Mouse (Mus musculus): ENCODE results near the gene Tfap2c.

Tfap2c gene

GRCm38 (mm10) chr2:172551081-172551720 is 1.8 kb downstream of the Tfap2c start:
- no peak for DNase-seq (ENCODE audit: low spot score in 2 of 2)

GRCm38 (mm10) chr2:172551872-172552271 is 2.5 kb downstream of the Tfap2c start:
- DNase-seq (ENCODE audit: low spot score in 2 of 2), result no peak

DNA sequence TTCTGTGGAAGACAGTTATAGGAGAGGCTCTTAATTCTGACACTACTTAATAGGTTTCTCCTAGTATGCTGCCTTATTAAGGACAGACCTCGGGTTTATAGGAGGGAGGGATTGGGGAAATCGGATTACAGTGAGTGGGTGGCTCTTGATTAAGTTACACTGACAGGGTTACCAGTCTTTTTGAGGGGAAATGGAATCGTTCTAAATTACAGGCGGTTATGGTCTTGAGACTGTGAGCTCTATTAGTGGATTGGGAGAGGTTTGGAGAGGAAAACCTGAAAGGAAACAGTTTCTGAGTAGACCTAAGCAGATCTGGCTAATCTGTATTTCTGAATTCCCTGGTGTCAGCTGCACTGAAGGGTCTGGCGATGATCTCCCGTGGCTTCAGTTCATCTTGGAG is 3.3 kb downstream of the Tfap2c start:
- DNase-seq (ENCODE audit: low spot score in 2 of 2), result no peak

DNA sequence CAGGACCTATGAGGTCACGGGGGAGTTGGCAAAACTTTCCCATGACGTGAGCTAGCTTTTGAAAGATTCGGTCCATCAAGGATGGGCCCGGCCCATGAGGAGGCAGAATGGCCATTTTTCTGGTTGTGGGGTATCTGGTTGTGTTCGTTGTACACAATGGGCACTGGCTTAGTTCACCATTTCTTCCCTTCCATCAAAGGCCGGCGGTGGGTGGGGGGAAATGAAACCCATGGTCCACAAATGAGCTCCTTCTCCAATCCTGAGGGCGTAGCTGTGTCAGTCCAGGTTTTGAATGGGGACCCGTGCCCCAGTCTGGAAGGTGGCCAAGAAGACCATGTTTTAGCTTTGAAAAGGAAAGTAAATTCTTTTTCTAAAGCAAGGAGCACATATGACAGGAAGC is 4.8 kb downstream of the Tfap2c start:
- DNase-seq (ENCODE audit: low spot score in 2 of 2), result no peak

DNA sequence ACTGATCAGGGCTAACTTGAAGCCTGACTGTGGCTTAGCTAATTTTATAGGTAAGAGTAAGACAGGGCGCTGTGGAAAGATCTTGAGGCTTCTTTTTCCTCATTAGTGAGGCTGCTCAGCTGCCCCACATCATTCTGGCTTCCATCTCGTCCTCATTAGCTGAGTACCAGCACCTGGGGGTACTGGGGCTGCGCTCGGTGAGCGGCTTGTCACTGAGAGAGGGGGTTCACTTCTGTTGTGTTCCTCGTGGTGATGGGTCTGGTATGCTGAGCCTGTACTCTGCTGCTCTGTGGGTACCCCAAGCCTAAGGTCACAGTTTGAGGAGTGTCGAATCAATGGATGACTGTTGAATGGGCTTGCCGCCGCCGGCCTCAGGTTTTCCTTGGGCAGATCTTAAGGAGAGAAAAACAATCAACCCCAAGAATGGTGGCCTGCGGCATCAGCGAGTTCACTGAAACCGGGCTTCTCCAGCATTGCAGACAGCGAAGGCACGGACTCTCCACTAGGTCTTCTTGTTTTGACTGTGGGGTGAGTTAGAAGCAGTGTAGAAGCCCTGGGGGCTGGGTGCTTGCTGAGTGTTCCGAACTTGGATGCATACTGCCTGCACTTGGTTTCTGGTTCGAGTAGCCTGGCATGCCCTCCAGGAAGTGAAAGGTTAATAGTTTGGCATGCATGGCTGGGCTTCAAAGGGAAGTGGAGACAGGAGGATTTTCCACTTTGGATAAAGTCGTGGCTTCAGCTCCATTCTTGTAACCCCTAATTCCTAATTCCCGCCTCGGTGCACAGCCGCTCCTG is 9.5 kb downstream of the Tfap2c start:
- DNase-seq (ENCODE audit: low spot score in 2 of 2), result no peak

DNA sequence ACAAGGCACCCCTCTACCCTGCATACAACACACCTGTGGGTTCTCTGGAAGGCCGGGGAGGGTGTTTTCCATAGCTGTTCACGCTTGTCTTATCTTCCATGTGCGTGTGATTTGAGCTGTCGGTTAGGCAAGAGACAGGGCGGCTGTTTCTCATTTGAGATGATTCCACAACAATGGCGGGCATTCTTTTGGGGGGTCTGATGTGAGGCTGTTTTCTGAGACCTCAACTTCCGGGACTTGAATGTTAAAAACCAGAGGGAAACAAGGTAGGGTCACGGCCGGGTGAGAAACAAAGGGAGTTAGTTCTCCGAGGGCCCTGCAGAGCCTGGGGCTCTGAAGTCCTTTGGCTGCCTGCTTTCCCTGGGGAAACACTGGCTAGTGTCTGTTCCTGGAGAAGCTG is 11.6 kb downstream of the Tfap2c start:
- no peak for DNase-seq (ENCODE audit: low spot score in 2 of 2)

DNA sequence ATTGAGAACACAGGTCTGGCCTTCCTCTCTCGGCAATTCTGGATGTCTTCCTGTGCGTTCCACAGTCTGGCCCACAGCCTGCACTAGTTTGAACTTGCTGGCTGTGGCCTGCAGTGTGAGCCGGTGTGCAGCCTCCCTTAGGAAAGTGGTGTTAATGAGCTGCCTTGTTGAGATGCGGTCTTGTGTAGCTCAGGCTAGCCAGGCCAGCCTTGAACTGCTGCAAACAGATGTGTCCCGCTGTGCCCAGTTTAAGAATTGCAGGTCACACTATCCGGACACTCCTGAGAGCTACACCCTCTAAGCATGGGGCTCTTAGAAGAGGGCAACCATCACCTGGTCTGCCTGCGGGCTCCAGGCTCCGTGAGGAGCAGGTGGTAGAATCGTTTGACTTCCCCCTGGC is 18.4 kb downstream of the Tfap2c start:
- DNase-seq (ENCODE audit: low spot score in 2 of 2), result no peak

GRCm38 (mm10) chr2:172568466-172568865 is 19.1 kb downstream of the Tfap2c start:
- DNase-seq (ENCODE audit: low spot score in 2 of 2), result no peak

- DNase-seq (ENCODE audit: low spot score in 2 of 2), result no peak
Measured at GRCm38 (mm10) chr2:172577196-172577766, 27.9 kb downstream of the Tfap2c start.

DNA sequence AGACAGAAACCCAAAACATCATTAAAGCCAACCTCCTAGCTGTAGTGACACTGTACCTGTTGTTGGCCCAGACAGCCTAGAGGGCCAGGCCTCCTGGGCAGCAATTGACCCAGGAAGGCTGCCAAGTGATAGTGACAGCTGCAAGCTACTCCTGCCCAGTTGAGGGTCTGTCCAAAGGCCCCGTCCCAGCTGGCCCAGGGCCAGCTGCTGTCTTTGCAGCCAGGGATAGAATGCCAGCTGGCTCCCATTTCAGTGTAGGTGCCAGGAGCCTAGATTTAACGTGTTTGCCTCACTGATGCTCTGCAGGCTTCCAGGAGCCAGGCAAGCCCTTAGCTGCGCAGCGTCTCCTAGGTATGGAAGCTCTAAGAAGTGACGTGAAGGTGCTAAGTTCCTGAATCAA is 29.8 kb downstream of the Tfap2c start:
- peak; percentile 11 to 32 for DNase-seq (ENCODE audit: low spot score in 2 of 2)

DNA sequence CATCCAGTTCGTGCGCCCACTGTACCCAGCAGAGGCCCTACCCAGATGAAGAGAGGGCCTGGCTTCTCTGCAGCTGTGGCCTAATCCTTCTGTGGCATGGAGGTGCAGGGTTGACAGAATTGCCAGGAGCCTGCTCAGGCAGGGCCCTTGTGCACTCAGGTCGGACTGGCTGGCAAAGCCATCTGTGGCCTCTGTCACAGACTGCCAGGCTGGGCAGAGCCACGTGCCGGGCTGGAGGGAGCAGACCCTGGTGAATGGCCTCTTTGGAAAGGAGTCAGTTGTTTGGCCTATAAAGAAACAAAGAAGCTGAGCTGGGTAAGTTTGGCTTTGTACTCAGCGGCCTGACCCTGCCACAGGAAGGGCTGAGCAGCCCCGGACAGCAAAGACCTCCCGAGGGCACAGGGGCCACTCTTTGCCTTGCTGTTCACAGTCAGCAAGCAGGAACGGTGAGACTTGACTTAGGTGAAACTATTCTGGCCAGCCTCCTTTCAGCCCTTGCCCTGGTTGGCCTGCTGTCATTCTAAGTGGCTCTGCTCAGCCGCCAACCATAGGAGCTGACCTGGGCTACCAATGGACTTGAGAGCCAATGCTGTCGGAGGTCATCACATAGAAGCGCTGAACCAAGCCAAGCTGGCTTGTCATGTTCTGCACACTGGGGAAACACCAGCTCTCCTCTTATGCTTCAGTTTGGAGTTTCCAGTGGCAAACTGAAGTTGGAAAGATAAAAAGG is 31.3 kb downstream of the Tfap2c start:
- peak in 1 of 2 experiments; percentile 9 for DNase-seq (ENCODE audit: low spot score in 2 of 2)

GRCm38 (mm10) chr2:172583312-172583711 is 33.9 kb downstream of the Tfap2c start:
- DNase-seq (ENCODE audit: low spot score in 2 of 2), result no peak

- no peak for DNase-seq (ENCODE audit: low spot score in 2 of 2)
Measured at GRCm38 (mm10) chr2:172585329-172585728, 35.9 kb downstream of the Tfap2c start.

GRCm38 (mm10) chr2:172589048-172589447 is 39.7 kb downstream of the Tfap2c start:
- DNase-seq (ENCODE audit: low spot score in 2 of 2), result no peak

- DNase-seq (ENCODE audit: low spot score in 2 of 2), result no peak
Measured at GRCm38 (mm10) chr2:172590839-172591238, 41.4 kb downstream of the Tfap2c start.

DNA sequence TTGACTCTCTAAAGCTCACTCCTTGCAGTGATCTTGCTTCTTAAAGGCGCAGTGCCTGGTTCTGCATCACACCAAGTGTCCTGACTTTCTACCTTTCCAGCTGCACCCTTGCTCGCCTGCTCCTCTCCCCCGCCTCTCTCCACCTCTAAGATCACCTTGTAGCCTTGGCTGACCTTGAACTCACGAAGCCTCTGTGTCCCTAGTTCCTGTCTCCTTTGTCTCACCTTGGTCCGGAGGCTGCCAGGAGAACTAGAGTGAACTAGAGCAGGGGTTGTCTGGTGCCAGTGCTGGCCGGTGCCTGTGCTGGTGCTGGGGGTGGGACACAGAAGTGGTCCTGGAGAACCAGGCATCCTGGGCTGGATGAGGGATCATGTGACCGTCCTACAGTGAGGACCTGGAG is 44.9 kb downstream of the Tfap2c start:
- no peak for DNase-seq (ENCODE audit: low spot score in 2 of 2)

DNA sequence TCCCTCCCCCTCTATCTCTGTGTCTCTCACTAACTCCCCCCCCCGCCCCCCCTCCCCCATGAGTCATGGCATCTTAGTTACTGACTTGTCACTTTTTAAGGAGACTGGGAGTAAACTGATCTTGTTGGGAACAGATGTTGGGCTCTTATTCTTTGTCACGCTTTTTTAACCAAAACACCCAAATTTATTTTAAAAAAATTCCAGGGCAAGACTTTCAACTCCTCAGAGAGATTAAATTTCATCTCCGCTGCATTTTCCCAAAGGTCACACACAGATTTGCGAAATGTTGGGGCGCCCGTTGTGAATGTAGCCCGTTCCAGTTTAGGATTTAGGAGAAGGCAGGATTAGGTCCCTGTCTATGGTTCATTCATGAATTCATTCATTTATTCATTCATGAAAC is 47.7 kb downstream of the Tfap2c start:
- no peak for DNase-seq (ENCODE audit: low spot score in 2 of 2)

DNA sequence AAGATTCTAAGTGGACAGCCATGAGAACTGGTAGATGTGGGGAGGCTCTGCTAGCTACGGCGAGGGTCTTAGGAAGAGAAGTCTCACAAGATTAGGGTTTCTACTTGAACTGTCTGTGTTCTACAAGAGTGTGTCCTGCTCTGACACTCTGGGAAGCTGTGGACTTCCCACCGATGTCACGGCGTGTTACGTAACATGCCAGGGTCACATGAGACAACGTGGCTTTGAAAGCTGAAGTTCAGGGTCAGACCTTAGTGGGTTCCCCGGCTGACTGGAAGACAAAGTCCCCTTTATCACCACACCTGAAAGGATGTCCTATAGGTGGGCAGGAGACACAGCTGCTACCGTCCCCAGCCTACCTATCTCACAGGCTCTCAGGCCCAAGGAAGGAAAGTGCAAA is 48.5 kb downstream of the Tfap2c start:
- DNase-seq (ENCODE audit: low spot score in 2 of 2), result no peak

DNA sequence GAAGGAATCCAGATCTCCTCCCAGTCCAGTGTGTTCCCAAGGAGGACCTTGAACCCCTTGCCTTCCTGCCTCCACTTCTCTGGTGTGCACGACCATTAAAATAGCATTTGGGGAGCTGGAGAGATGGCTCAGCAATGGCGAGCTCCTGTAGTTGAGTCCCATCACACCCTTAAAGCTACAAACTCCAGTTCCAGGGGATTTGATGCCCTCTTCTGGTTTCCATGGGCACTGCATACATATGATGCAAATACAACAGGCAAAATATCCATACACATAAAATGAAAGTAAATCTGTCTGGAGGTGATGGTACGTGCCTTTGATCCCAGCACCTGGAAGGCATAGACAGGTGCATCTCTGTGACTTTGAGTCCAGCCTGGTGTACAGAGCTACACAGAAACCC is 55.2 kb downstream of the Tfap2c start:
- DNase-seq (ENCODE audit: low spot score in 2 of 2), result no peak

- DNase-seq (ENCODE audit: low spot score in 2 of 2), result no peak
Measured at GRCm38 (mm10) chr2:172605642-172606041, 56.2 kb downstream of the Tfap2c start.

DNA sequence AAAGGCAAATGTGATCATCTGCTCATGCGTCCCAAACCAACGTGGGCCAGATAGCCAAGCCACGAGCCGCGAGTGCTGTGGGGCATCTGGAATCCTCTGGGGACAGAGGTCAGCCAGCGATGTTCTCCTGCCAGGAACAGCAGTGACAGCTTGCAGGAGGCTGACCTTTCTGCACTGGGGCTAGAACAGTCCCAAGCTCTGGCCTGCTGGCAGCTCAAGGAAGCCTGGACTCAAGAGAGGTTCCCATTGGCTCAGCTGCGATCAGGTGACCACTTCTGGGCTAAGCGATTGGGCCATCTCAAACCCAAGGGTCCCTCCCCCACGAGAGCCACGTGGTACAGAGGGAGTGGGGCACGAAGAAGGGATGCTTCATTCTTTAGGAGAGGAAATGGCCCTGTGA is 58.3 kb downstream of the Tfap2c start:
- DNase-seq (ENCODE audit: low spot score in 2 of 2), result no peak
